Mouse (Mus musculus) midbrain, embryonic 16.5 days (tissue): Measurements from ENCODE around the gene Hdac7. TPM values are rescaled to one million over a fixed set of nuclear protein-coding genes. Genes with fewer than 3 reads are reported as not detected.
A peak's percentile ranks its signal among the peaks of the same experiment; 100 is the strongest.
"Not testable (repeated sequence)": the region's sequence is repeated elsewhere in the genome, so short reads cannot be mapped to it uniquely, and the experiment has no call there.

ENCODE experiments used
- ATAC-seq: fragments of 200-750 bp; cut with Nextera tagmentation; 2 replicates; pipeline ENCODE4 v1.8.0; 2017; ENCODE audit warnings: moderate TSS enrichment
- H3K27ac ChIP-seq: fragments of 300-500 bp; sonication (generic); 2 replicates; pipeline ENCODE4 v1.5.1; 2014; ENCODE audit warnings: mild to moderate bottlenecking, low read length, mixed read lengths
- H3K27me3 ChIP-seq: fragments of 300-500 bp; sonication (generic); 2 replicates; pipeline ENCODE4 v1.6.1; 2014; ENCODE audit warnings: low read depth, low read length, mixed read lengths; ENCODE audit not compliant: control insufficient read depth, insufficient read depth
- H3K36me3 ChIP-seq: fragments of 300-500 bp; sonication (generic); 2 replicates; pipeline ENCODE4 v1.6.1; 2014; ENCODE audit warnings: mild to moderate bottlenecking, low read length, moderate library complexity, mixed read lengths; ENCODE audit not compliant: control insufficient read depth, insufficient read depth
- H3K4me1 ChIP-seq: fragments of 300-500 bp; sonication (generic); 2 replicates; pipeline ENCODE4 v1.6.1; 2014; ENCODE audit warnings: mild to moderate bottlenecking, low read length, mixed read lengths; ENCODE audit not compliant: control insufficient read depth, insufficient read depth
- H3K4me2 ChIP-seq: fragments of 300-500 bp; sonication (generic); 2 replicates; pipeline ENCODE4 v1.6.1; 2014; ENCODE audit warnings: mild to moderate bottlenecking, low read length, mixed read lengths
- H3K4me3 ChIP-seq: fragments of 300-500 bp; sonication (generic); 2 replicates; pipeline ENCODE4 v1.5.1; 2014; ENCODE audit warnings: low read depth, mild to moderate bottlenecking, low read length, moderate library complexity, mixed read lengths
- H3K9ac ChIP-seq: fragments of 300-500 bp; sonication (generic); 2 replicates; pipeline ENCODE4 v1.6.1; 2014; ENCODE audit warnings: low read depth, low read length, mixed read lengths
- H3K9me3 ChIP-seq: fragments of 300-500 bp; sonication (generic); replicated peaks from 2 replicates; pipeline ENCODE4 v1.6.1; 2014; ENCODE audit warnings: mild to moderate bottlenecking, low read length, mixed read lengths; ENCODE audit not compliant: control insufficient read depth, poor library complexity, severe bottlenecking
- WGBS: fragments of 180-500 bp; shearing (Covaris S2); extraction: QIAGEN DNeasy Blood & Tissue Kit; methylation state at CpG from one replicate; pipeline ENCODE4 v1.1.7; 2014; 5-methylcytosine and 5-hydroxymethylcytosine counted together
- polyA plus RNA-seq: library from polyadenylated mRNA; unstranded; fragments of >200 nt; fragmentation: Nextera tagmentation; extraction: Ambion mirVana; gene quantifications from 2 replicates; pipeline ENCODE4 v1.2.1, GENCODE M21; 2015

Gene Hdac7
- polyA plus RNA-seq, 1 experiment from 2014 or later = 28.6 TPM

- Histone ChIP-seq H3K9ac (no peak overlapping the region), H3K27ac (no peak overlapping the region), H3K4me2 (no peak overlapping the region), H3K9me3 (no peaks in the 10 kb centered on the region), H3K36me3 (no peaks in the 10 kb centered on the region), H3K4me1 (no peaks in the 10 kb centered on the region), H3K4me3 (no peak overlapping the region), H3K27me3 (no peaks in the 10 kb centered on the region)
- ATAC-seq = no peak
- WGBS = 83% methylated on average over 9 of the region's 9 CpGs
Observed at GRCm38 (mm10) chr15:97873717-97874116, 29.4 kb upstream of the Hdac7 start.

GRCm38 (mm10) chr15:97872161-97872560 is 27.9 kb upstream of the Hdac7 start:
- H3K9me3 ChIP-seq = no peaks in the 10 kb centered on the region
- H3K4me2 ChIP-seq = no peak overlapping the region
- H3K27ac ChIP-seq = no peak overlapping the region
- no peak for ATAC-seq
- H3K4me1 ChIP-seq = no peaks in the 10 kb centered on the region
- no peak overlapping the region for H3K9ac ChIP-seq
- no peaks in the 10 kb centered on the region for H3K27me3 ChIP-seq
- WGBS = 91% methylated on average over 8 of the region's 8 CpGs
- H3K4me3 ChIP-seq = no peak overlapping the region
- H3K36me3 ChIP-seq = no peaks in the 10 kb centered on the region

GRCm38 (mm10) chr15:97871055-97872030 is 27.0 kb upstream of the Hdac7 start:
- Histone ChIP-seq H3K4me2 (no peak overlapping the region), H3K4me3 (no peak overlapping the region), H3K9me3 (no peaks in the 10 kb centered on the region), H3K27me3 (no peaks in the 10 kb centered on the region), H3K4me1 (no peaks in the 10 kb centered on the region), H3K9ac (no peak overlapping the region), H3K36me3 (no peaks in the 10 kb centered on the region), H3K27ac (no peak overlapping the region)
- no peak for ATAC-seq
- 86% methylated on average over 19 of the region's 19 CpGs for WGBS

DNA sequence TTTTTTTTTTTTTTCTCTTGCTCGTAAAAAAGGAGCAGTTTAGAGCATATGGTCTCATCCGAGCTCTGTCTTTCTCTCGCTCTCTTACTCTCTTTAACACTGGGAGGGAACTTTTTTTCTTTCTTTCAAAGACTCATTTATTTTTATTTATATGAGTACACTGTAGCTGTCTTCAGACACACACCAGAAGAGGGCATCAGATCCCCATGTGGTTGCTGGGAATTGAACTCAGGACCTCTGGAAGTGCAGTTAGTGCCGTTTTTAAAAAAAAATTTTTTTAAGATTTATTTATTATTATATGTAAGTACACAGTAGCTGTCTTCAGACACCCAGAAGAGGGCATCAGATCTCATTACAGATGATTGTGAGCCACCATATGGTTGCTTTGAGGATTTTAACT is 25.8 kb upstream of the Hdac7 start:
- not testable (repeated sequence) for H3K9me3 ChIP-seq, H3K27me3 ChIP-seq, H3K36me3 ChIP-seq, H3K4me1 ChIP-seq, H3K9ac ChIP-seq, H3K4me2 ChIP-seq, H3K27ac ChIP-seq, ATAC-seq, H3K4me3 ChIP-seq
- WGBS = 75% methylated on average over 4 of the region's 4 CpGs

DNA sequence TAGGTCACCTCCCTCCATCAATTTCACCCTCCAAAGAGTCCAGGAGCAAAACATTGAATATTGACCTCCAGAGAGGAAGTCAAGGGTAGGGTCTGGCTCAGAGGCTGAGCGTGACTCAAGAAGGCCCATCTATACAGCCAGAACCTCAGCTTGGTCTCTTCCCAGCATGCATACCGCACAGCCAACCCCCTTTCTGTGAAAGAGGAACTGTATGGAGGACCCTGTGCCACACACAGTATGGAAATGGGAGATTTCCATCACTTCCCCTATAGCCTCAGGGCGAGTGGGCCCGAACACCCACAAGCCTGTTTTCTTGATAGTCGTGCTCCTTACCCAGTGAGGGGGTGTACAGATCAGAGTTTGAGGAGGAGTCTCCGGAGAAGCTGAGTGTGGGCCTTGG is 24.7 kb upstream of the Hdac7 start:
- H3K27me3 ChIP-seq = no peaks in the 10 kb centered on the region
- WGBS = 91% methylated on average over 6 of the region's 6 CpGs
- no peak overlapping the region for H3K4me3 ChIP-seq
- no peak overlapping the region for H3K4me2 ChIP-seq
- H3K9ac ChIP-seq = no peak overlapping the region
- H3K9me3 ChIP-seq = no peaks in the 10 kb centered on the region
- H3K27ac ChIP-seq = no peak overlapping the region
- no peaks in the 10 kb centered on the region for H3K36me3 ChIP-seq
- no peak for ATAC-seq
- no peaks in the 10 kb centered on the region for H3K4me1 ChIP-seq

- Histone ChIP-seq H3K4me3 (no peak overlapping the region), H3K27me3 (no peaks in the 10 kb centered on the region), H3K9me3 (no peaks in the 10 kb centered on the region), H3K36me3 (no peaks in the 10 kb centered on the region), H3K4me1 (peaks cover 3% of the 10 kb centered on the region; the same call in 1 of the 2 replicates), H3K9ac (no peak overlapping the region), H3K27ac (no peak overlapping the region), H3K4me2 (no peak overlapping the region)
- no peak for ATAC-seq
- WGBS = 90% methylated on average over 2 of the region's 2 CpGs
Observed at GRCm38 (mm10) chr15:97865988-97866387, 21.7 kb upstream of the Hdac7 start.

GRCm38 (mm10) chr15:97865175-97865574 is 20.9 kb upstream of the Hdac7 start:
- Histone ChIP-seq H3K4me3 (no peak overlapping the region), H3K4me1 (peaks cover 3% of the 10 kb centered on the region; the same call in 1 of the 2 replicates), H3K27ac (no peak overlapping the region), H3K9me3 (no peaks in the 10 kb centered on the region), H3K27me3 (no peaks in the 10 kb centered on the region), H3K36me3 (no peaks in the 10 kb centered on the region), H3K9ac (no peak overlapping the region), H3K4me2 (no peak overlapping the region)
- no peak for ATAC-seq
- WGBS = 57% methylated on average over 6 of the region's 6 CpGs

DNA sequence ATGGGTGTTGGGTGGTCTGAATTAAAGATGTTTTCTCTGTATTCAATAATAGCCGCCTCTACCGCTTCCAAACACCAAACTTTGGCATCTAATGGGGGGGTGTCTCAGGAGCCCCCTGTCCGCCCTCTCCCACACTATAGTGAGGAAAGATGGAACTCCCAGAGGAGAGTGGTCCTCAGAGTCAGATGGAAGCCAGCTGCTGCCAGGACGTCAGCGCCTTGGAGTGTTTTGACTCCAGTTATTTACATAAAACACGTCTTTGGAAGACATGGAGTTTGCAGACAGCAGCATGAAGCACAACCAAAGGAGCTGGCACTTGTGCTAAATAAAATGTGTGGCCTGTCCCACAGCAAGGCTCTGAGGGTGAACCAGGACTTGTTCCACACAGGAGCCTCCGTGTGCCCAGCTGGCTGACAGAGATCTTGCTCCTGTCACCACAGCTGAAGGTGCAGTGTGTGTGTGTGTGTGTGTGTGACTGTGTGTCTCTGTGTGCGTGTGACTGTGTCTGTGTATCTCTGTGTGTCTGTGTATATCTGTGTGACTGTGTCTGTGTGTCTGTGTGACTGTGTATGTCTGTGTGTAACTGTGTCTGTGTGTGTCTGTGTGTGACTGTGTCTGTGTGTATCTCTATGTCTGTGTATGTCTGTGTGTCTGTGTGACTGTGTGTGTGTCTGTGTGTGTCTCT is 20.2 kb upstream of the Hdac7 start:
- H3K36me3 ChIP-seq = no peaks in the 10 kb centered on the region
- H3K9me3 ChIP-seq = no peaks in the 10 kb centered on the region
- H3K4me3 ChIP-seq = no peak overlapping the region
- no peak for ATAC-seq
- 75% methylated on average over 8 of the region's 8 CpGs for WGBS
- H3K4me1 ChIP-seq = peaks cover 3% of the 10 kb centered on the region; the same call in 1 of the 2 replicates
- no peak overlapping the region for H3K27ac ChIP-seq
- no peak overlapping the region for H3K4me2 ChIP-seq
- H3K27me3 ChIP-seq = no peaks in the 10 kb centered on the region
- no peak overlapping the region for H3K9ac ChIP-seq

DNA sequence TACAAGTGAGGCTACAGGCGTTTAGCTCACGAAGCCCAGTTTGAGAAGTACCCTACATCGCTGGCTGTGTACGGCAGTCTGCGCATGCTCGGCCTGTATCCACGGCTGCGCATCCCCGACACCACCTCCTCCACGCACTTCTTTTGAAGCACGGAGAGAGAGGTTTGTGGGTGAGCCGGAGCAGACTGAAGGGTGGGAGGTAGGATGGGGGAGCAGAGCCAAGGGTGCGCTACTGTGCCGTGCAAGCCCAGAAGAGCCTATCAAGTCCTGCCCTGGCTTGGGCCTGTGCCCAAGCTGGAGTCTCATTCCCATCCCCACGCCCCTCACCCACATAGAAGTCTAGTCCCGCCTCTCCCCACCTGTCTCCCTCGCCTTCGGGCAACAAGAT is 19.2 kb upstream of the Hdac7 start:
- Histone ChIP-seq H3K9ac (peak overlapping the region; percentile 35; the same call in 1 of the 2 replicates), H3K27ac (no peak overlapping the region), H3K36me3 (no peaks in the 10 kb centered on the region), H3K4me2 (0 out of 2 replicates have a peak overlapping the region, but pooled peaks have one; percentile 21), H3K4me3 (no peak overlapping the region), H3K4me1 (peaks cover 3% of the 10 kb centered on the region; the same call in 1 of the 2 replicates), H3K27me3 (no peaks in the 10 kb centered on the region), H3K9me3 (no peaks in the 10 kb centered on the region)
- WGBS = 62% methylated on average over 18 of the region's 18 CpGs
- ATAC-seq = 0 out of 2 replicates have a peak, but pooled peaks have one; percentile 14
